Mouse (Mus musculus) regulatory T cell (primary cell): ENCODE measurements at regions not wholly inside any gene's neighbourhood (a gene's known extent, or its start where the extent isn't known, plus 50 kb on each side); places are given as distances from the start of the nearest gene placed in this dataset.

Source experiments
- in situ Hi-C: fragments of 300-600 bp; cut with MboI, MseI; formaldehyde crosslinking; loops from one replicate; pipeline ENCODE4 v1.15.1; 2025; ENCODE audit warnings: high pct_unique_total_duplicates

- in situ Hi-C loops: no loop called here
These were observed 148.8 kb downstream of the Ccser2 start for GRCm38 (mm10) chr14:36819826-36820225.

GRCm38 (mm10) chr14:36802418-36802817 is 166.2 kb downstream of the Ccser2 start:
- in situ Hi-C loops: no loop called here

- in situ Hi-C loops: no loop called here
These were observed 168.8 kb downstream of the Ccser2 start for GRCm38 (mm10) chr14:36799820-36800219.

- in situ Hi-C loops: no loop called here
These were observed 186.7 kb downstream of the Ccser2 start for GRCm38 (mm10) chr14:36781882-36782281.

- in situ Hi-C loops: loop anchor here (10.0 kb wide), 1 partner anchor 1604 kb away; no protein-coding TSS in a partner anchor
These were observed 189.6 kb downstream of the Ccser2 start for GRCm38 (mm10) chr14:36778956-36779355.

GRCm38 (mm10) chr14:36774349-36774748 is 194.2 kb downstream of the Ccser2 start:
- in situ Hi-C loops: loop anchor here (10.0 kb wide), 1 partner anchor 1600 kb away; no protein-coding TSS in a partner anchor

- in situ Hi-C loops: no loop called here
These were observed 204.2 kb downstream of the Ccser2 start for GRCm38 (mm10) chr14:36764377-36764776.

- in situ Hi-C loops: no loop called here
These were observed 212.5 kb downstream of the Ccser2 start for GRCm38 (mm10) chr14:36756056-36756455.

- in situ Hi-C loops: no loop called here
These were observed 220.3 kb downstream of the Ccser2 start for GRCm38 (mm10) chr14:36748130-36748883.

GRCm38 (mm10) chr14:36731095-36731494 is 237.5 kb downstream of the Ccser2 start:
- in situ Hi-C loops: no loop called here

- in situ Hi-C loops: no loop called here
These were observed 242.5 kb downstream of the Ccser2 start for GRCm38 (mm10) chr14:36726092-36726491.

GRCm38 (mm10) chr14:36715684-36716083 is 252.9 kb downstream of the Ccser2 start:
- in situ Hi-C loops: no loop called here

GRCm38 (mm10) chr14:36696993-36697392 is 271.6 kb downstream of the Ccser2 start:
- in situ Hi-C loops: no loop called here

- in situ Hi-C loops: no loop called here
These were observed 276.6 kb downstream of the Ccser2 start for GRCm38 (mm10) chr14:36691958-36692357.

- in situ Hi-C loops: no loop called here
These were observed 277.6 kb downstream of the Ccser2 start for GRCm38 (mm10) chr14:36691018-36691417.

GRCm38 (mm10) chr14:36658678-36659263 is 309.8 kb downstream of the Ccser2 start:
- in situ Hi-C loops: no loop called here

- in situ Hi-C loops: no loop called here
These were observed 310.4 kb downstream of the Ccser2 start for GRCm38 (mm10) chr14:36658193-36658592.

- in situ Hi-C loops: no loop called here
These were observed 315.5 kb downstream of the Ccser2 start for GRCm38 (mm10) chr14:36652982-36653557.

- in situ Hi-C loops: no loop called here
These were observed 317.4 kb downstream of the Ccser2 start for GRCm38 (mm10) chr14:36651053-36651735.

GRCm38 (mm10) chr14:36646649-36647048 is 321.9 kb downstream of the Ccser2 start:
- in situ Hi-C loops: no loop called here

- in situ Hi-C loops: no loop called here
These were observed 322.3 kb downstream of the Ccser2 start for GRCm38 (mm10) chr14:36646237-36646636.

GRCm38 (mm10) chr14:36624822-36625221 is 343.8 kb downstream of the Ccser2 start:
- in situ Hi-C loops: no loop called here
